Mouse (Mus musculus) T-helper 1 cell (primary cell): ENCODE measurements around the gene 4930433I11Rik.
"Not testable (repeated sequence)": the region's sequence is repeated elsewhere in the genome, so short reads cannot be mapped to it uniquely, and the experiment has no call there.

Experiments
- in situ Hi-C: fragments of 300-600 bp; cut with MboI, MseI; formaldehyde crosslinking; loops from one replicate; pipeline ENCODE4 v1.15.1; 2025; ENCODE audit warnings: high pct_unique_total_duplicates

Gene 4930433I11Rik

DNA sequence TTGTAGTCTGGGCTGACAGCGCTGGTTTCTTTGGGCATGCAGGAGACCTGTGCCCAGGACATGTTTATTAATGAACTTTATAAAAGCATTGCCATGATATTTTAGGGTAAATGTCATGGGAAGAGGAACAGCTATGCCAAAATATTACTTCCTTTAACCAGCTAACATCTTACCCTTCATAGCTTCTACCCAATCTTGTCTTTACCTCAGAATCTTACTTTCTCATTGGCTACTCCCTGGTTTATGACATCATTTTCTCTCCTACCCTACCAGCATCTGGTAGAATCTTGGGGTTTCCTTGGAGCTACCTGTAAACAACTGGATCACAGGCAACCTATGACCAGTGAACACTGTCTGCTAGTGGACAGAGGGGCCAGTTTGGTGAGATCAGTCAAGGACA lies at the start of gene 4930433I11Rik:
Gene 4930433I11Rik (plus strand): TSS at position 301 of the 400 bp plus-strand sequence.
- in situ Hi-C loops = no loop called here

DNA sequence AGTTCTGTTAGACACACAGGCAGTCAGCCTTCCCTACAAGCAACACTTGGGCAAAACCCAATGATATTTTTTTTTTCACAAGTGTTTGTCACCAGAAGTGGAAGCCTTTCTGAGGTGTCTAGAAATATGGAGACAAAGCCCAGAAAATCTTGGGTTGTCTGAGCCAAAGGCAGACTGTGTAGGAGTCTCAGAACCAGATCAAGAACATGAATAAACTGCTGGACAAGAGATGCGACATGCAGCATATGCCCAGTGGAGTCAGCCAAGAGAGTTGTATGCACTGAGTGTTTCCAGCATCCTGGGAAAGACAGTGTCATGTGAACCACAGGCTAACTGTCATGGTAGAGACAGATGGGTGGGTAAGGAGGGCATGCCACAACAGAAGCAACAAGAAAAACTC lies 48.0 kb upstream of the 4930433I11Rik start:
- in situ Hi-C loops = no loop called here

DNA sequence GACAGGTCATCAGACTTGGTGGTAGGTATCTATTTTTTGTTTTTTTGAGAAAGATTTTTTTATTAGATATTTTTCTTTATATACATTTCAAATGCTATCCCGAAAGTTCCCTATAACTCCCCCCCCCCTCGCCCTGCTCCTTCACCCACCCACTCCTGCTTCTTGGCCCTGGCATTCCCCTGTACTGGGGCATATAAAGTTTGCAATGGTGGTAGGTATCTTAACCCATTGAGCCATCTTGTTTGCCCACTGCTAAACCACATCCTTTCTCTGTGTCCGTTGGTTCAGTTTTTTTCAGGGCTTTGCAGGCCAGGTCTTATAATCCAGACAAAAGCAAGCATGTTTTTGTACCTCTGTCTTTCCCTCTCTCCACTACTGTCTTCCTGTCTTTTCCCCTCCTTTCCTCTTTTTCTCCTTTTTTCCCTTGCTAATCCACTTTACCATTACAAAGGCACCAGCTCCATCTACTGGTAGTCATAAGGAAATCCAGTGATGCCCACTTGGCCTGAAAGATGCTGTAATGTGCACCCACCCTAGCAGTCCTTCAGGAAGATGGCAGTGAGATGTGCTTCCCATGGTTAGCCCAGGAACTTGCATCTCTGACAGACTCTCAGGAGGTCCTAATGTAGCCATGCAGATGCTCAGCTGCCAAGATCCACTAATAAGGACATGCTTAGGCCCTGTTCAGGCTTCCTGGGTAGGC lies 45.0 kb upstream of the 4930433I11Rik start:
- in situ Hi-C loops = no loop called here

DNA sequence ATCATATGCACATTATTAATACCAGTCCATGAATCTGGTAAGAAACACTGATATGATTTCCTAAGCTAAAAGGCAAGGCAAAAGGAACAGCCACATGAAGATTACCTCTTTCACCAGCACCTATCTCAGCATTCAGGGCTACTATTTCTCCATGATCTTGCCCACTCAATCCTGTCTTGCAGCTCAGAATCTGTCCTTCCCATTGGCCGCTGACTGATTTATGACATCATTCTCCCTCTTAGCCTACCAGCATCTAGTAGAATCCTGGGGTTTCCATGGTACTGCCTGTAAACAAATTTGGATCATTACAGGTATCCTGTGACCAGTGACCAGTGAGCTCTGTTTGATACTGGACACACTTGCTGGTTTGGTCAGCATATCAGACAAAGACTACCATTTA lies 45.1 kb downstream of the 4930433I11Rik start, which contains the start of gene Gm4884:
Gene Gm4884 (plus strand): TSS at position 301 of the 400 bp plus-strand sequence.
- in situ Hi-C loops = loop anchor here (10.0 kb wide), 1 partner anchor 1618 kb away; the partner anchor contains the start of gene Gm5114

DNA sequence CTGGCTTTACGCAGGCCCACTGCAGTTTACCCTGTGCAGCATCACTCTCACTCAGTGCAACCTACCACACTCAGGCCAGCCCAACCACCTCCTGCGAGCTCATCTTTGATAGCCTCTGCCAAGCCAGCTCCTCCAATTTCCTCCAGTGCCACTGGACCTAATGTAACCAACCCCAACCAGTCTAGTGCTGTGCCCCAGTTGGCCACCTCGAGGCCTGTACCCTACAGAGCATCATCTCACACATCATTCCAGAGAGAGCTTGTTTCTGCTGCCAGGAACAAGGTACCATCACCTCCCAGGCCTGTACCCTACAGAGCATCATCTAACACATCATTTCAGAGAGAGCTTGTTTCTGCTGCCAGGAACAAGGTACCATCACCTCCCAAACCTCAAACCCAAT lies 56.7 kb downstream of the 4930433I11Rik start:
- in situ Hi-C loops = not testable (repeated sequence)
